Mouse (Mus musculus) intestine, embryonic 15.5 days (tissue): ENCODE data around the gene Ndufv2. TPM values are rescaled to one million over a fixed set of nuclear protein-coding genes. Genes with fewer than 3 reads are reported as not detected.
A peak's percentile ranks its signal among the peaks of the same experiment; 100 is the strongest.

ENCODE experiments used
- ATAC-seq: fragments of 200-750 bp; cut with Nextera tagmentation; 2 replicates; pipeline ENCODE4 v1.8.0; 2017; ENCODE audit warnings: moderate TSS enrichment, moderate library complexity
- H3K27ac ChIP-seq: fragments of 300-500 bp; sonication (generic); 2 replicates; pipeline ENCODE4 v1.5.1; 2015; ENCODE audit warnings: mild to moderate bottlenecking, inconsistent platforms
- H3K27me3 ChIP-seq: fragments of 300-500 bp; sonication (generic); replicated peaks from 2 replicates; pipeline ENCODE4 v1.6.1; 2015; ENCODE audit warnings: inconsistent platforms
- H3K36me3 ChIP-seq: fragments of 300-500 bp; sonication (generic); 2 replicates; pipeline ENCODE4 v1.6.1; 2015; ENCODE audit warnings: inconsistent platforms
- H3K4me1 ChIP-seq: fragments of 300-500 bp; sonication (generic); replicated peaks from 2 replicates; pipeline ENCODE4 v1.6.1; 2015; ENCODE audit warnings: inconsistent platforms
- H3K4me2 ChIP-seq: fragments of 300-500 bp; sonication (generic); replicated peaks from 2 replicates; pipeline ENCODE4 v1.6.1; 2015; ENCODE audit warnings: mild to moderate bottlenecking, inconsistent platforms
- H3K4me3 ChIP-seq: fragments of 300-500 bp; sonication (generic); replicated peaks from 2 replicates; pipeline ENCODE4 v1.5.1; 2015; ENCODE audit warnings: inconsistent platforms
- H3K9ac ChIP-seq: fragments of 300-500 bp; sonication (generic); 2 replicates; pipeline ENCODE4 v1.6.1; 2015; ENCODE audit warnings: inconsistent platforms
- H3K9me3 ChIP-seq: fragments of 300-500 bp; sonication (generic); 2 replicates; pipeline ENCODE4 v1.6.1; 2016; ENCODE audit warnings: inconsistent platforms
- WGBS: fragments of 180-500 bp; shearing (Covaris S2); methylation state at CpG from one replicate; pipeline ENCODE4 v1.1.7; 2015; 5-methylcytosine and 5-hydroxymethylcytosine counted together
- polyA plus RNA-seq: library from polyadenylated mRNA; unstranded; fragments of >200 nt; fragmentation: Nextera tagmentation; extraction: Ambion mirVana; gene quantifications from 2 replicates; pipeline ENCODE4 v1.2.1, GENCODE M21; 2015

The Ndufv2 gene
- 428 and 430 TPM in 2 replicates for polyA plus RNA-seq

DNA sequence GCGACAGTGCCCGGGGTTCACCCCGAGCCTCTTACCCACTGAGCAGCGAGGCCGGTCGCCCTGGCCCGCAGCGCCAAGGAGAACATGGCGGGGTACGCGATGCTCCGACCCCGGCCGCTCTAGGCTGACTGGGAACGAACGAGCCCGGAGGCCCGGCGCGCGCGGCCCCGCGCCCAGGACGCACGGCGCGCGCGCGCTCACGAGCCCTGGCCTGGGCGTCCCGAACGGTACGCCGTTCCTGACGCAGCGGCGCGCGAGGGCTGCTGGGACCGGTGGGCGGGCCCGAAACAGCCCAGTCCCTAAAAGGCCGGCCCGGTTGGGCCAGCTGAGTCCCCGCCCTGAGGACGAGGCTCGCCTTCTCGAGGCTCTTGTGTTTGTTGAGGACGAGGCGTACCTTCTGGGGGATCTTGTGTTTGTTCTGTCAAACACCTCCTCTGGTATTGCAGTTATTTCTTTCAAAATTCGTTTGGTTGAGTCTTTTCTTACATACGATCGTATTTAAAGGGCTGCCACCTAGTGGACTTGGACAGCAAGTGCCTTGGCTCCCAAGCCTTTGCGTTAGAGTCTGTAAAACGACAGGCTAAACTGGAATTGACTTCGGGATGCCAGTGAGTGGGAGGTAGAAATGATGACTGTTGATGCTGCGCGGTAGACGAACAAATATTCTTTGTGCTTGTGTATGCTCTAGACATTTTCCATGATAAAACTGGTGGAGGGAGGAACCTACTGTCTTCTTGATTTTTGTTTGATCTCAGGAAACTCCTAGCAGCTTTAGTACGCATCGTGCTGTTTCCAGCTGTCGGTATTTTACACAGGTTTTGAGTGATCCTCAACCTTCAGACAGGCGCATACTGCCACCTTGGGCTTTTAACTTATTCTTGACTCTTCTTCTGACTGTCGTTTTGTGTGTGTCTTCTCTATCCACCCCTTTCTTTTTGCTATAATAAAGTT, at the start of gene Ndufv2:
Gene Ndufv2 (minus strand): TSS at position 180 of the 951 bp plus-strand sequence.
- Histone ChIP-seq H3K9ac (peak within 1 kb of the TSS; percentile 77), H3K27me3 (no peaks in the 10 kb centered on the region), H3K4me1 (peaks cover 2% of the 10 kb centered on the region), H3K27ac (peak within 1 kb of the TSS; percentile 94), H3K9me3 (no peaks in the 10 kb centered on the region), H3K4me3 (peak within 1 kb of the TSS; percentile 71), H3K36me3 (no peaks in the 10 kb centered on the region), H3K4me2 (peak within 1 kb of the TSS; percentile 72)
- under 1% methylated on average over 67 of the region's 67 CpGs for WGBS
- peak; percentile 100 for ATAC-seq

DNA sequence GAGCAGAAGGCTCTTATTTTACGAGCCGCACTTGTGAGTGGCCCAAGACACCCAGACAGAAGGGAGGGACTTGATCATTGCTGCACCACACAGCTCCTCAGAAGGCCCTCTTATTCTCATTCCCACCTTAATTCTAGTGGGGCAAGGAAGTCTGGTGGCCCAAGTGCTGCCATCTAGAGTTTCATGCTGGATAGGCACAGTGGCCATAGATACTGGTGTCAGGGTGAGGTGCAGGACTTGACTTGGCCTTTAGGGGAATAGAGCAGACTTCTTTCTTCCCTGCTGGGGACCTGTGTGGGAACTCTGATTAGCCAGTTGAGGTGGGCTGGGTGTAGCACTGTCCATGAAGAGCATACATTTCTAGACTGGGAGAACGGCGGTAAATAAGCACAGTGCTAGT, 29.9 kb upstream of the Ndufv2 start:
- peaks cover 40% of the 10 kb centered on the region for H3K36me3 ChIP-seq
- peak; percentile 10; the same call in 1 of the 2 replicates for ATAC-seq
- H3K4me1 ChIP-seq = no peaks in the 10 kb centered on the region
- H3K4me3 ChIP-seq = no peak overlapping the region
- 96% methylated on average over 4 of the region's 4 CpGs for WGBS
- H3K9me3 ChIP-seq = no peaks in the 10 kb centered on the region
- H3K27me3 ChIP-seq = no peaks in the 10 kb centered on the region
- H3K9ac ChIP-seq = no peak overlapping the region
- no peak overlapping the region for H3K4me2 ChIP-seq
- no peak overlapping the region for H3K27ac ChIP-seq

DNA sequence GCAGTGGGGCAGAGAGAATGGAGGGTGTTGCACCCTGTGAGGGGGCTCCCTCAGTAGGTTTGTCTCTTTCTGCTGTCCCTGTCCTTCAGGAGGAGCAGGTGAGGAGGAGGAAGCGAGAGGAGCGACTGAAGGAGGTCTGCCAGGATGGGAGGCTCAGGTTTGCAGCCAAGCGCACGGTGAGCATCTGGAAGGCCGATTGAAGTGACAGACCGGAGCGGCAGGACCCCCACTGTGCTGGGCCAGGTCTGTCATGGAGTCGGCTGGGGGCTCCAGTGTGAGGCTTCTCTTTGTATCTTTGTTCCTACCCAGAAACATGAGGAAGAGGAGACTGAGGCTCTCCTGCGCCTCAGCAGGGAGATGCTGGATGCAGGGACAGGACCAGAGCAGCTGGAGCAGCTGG, 29.0 kb upstream of the Ndufv2 start:
- H3K4me2 ChIP-seq = no peak overlapping the region
- no peaks in the 10 kb centered on the region for H3K27me3 ChIP-seq
- H3K4me3 ChIP-seq = no peak overlapping the region
- H3K9me3 ChIP-seq = no peaks in the 10 kb centered on the region
- no peaks in the 10 kb centered on the region for H3K4me1 ChIP-seq
- H3K27ac ChIP-seq = no peak overlapping the region
- 93% methylated on average over 9 of the region's 9 CpGs for whole genome bisulfite sequencing
- no peak overlapping the region for H3K9ac ChIP-seq
- H3K36me3 ChIP-seq = peaks cover 36% of the 10 kb centered on the region
- ATAC-seq = no peak

DNA sequence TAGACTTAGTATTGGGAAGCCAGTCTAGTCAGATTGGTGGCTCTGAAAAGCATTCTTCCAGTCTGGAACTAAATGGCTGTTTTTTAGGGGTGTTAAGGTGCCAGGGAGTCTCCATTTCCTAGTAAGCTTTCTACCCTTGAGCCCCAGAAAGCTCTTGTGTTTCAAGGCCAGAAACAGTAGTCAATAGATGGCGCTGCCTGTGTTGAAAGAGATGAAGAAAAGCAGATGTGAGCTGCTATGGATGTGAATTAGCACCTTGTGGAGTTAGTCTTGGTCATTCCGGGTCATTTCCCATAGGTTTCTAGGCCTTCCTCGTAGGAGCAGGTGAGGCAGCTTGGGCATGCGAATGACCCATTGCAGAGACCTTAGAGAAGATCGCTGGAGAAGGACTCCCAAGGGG, 23.9 kb upstream of the Ndufv2 start:
- H3K9ac ChIP-seq = no peak overlapping the region
- H3K27ac ChIP-seq = no peak overlapping the region
- 76% methylated on average over 5 of the region's 5 CpGs for WGBS
- peaks cover 3% of the 10 kb centered on the region; the same call in 1 of the 2 replicates for H3K36me3 ChIP-seq
- H3K4me3 ChIP-seq = no peak overlapping the region
- H3K9me3 ChIP-seq = no peaks in the 10 kb centered on the region
- 0 out of 2 replicates have a peak, but pooled peaks cover 3% of the 10 kb centered on the region for H3K4me1 ChIP-seq
- no peak overlapping the region; the same call in 1 of the 2 replicates for H3K4me2 ChIP-seq
- H3K27me3 ChIP-seq = no peaks in the 10 kb centered on the region
- no peak for ATAC-seq

DNA sequence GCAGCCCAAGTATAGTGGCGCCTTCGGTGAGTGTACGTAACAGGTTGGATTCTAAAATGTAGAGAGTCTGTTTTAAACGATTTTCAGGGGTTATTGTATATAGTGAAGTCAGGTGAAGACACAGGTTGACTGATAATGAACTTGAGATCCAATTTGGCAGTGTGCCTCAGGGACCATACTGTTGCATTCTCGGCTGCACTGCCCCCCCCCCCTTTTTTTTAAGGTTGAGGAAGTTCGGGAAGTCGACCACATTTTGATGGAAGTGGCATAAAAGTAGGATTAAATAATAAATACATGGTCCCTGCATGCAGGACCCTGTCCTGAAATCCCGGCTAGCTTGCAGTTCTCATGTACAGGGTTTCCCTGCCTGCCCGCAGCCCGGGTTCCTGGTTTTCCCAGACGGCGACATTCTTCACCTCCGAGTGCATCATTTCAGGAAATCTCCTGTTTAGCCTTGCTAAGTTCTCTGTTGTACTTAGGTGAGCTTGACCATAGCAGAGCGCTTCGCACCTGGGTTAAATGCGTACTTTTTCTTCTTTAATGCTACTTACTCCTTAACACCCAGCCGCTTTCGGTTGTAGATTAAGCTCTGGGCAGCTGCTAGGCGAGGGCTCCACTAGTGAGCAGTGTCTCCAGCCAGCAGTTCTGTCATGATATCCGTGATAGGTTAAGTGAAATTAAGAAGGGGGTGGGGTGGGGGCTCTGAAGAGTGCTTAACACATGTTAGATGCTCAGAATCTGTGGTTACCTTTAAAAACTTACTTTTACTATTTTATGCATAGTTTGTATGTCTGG, 22.7 kb upstream of the Ndufv2 start:
- Histone ChIP-seq H3K9me3 (no peaks in the 10 kb centered on the region), H3K9ac (peak overlapping the region; percentile 68), H3K27ac (peak overlapping the region; percentile 93), H3K36me3 (peaks cover 10% of the 10 kb centered on the region; the same call in 1 of the 2 replicates), H3K4me2 (peak overlapping the region; percentile 68), H3K27me3 (no peaks in the 10 kb centered on the region), H3K4me3 (peak overlapping the region; percentile 77), H3K4me1 (0 out of 2 replicates have a peak, but pooled peaks cover 3% of the 10 kb centered on the region)
- peak; percentile 67 for ATAC-seq
- WGBS = 1% methylated on average over 20 of the region's 20 CpGs

DNA sequence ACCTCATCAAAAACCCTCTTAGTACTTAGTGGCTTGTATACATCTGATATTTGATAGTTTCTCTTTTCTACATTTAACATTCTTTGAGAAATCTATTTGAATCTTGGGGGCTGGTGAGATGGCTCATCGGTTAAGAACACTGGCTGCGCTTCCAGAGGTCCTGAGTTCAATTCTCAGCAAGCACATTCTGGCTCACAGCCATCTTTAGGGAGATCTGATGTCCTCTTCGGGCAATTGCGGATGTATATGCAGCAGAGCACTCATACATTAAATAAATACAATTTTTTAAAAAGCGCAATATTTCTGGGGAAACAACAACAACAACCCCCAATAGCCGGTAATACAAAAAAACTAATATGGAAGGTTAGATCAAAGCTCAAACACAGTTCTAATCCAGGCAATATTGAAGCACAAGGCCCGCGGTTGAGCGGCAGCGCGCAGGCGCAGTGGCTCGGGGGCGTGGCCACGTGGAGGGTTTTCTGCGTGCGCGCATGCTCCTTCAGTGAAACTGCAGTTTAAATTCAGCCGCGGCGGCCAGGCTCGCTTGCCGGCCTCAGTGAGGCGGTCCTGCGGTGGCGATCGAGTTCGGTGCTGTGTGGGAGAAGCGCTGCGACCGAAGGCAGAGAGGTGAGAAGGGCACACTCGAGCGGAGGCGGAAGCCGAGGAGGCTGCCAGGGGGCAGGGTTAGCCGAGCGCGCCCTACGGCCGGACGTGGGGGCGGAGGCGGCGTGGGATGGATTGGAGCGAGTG, 21.9 kb upstream of the Ndufv2 start, which contains the start of gene Ddx11:
Gene Ddx11 (plus strand): TSS at position 455 of the 750 bp plus-strand sequence.
- H3K4me3 ChIP-seq = peak within 1 kb of the TSS; percentile 77
- peak within 1 kb of the TSS; percentile 68 for H3K9ac ChIP-seq
- peak within 1 kb of the TSS; percentile 68 for H3K4me2 ChIP-seq
- 0 out of 2 replicates have a peak, but pooled peaks cover 3% of the 10 kb centered on the region for H3K4me1 ChIP-seq
- WGBS = 5% methylated on average over 45 of the region's 45 CpGs
- peak within 1 kb of the TSS; percentile 93 for H3K27ac ChIP-seq
- peaks cover 12% of the 10 kb centered on the region; the same call in 1 of the 2 replicates for H3K36me3 ChIP-seq
- ATAC-seq = peak; percentile 92
- H3K9me3 ChIP-seq = no peaks in the 10 kb centered on the region
- H3K27me3 ChIP-seq = no peaks in the 10 kb centered on the region

DNA sequence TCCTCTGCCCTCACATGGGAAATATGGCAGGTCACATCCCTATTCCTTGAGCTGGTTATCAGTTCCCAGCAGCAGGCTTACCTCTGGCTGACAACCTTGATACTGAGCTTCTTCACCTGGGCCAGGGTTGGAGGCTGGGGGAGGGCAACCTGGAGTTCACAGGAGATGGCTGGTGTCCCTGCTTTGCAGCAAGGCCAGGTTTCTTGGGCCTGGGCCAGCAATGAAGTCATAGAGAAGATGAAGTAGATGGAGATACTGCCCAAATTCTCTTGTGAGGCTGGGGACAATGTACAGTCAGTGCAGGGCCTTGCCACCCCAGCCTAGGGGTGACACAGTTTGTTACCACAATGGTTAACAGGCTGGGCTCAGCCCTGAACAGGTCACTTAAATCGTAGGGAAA, 19.3 kb upstream of the Ndufv2 start:
- Histone ChIP-seq H3K27me3 (no peaks in the 10 kb centered on the region), H3K9ac (no peak overlapping the region), H3K4me2 (no peak overlapping the region), H3K9me3 (no peaks in the 10 kb centered on the region), H3K4me1 (0 out of 2 replicates have a peak, but pooled peaks cover 3% of the 10 kb centered on the region), H3K36me3 (peaks cover 36% of the 10 kb centered on the region), H3K4me3 (no peak overlapping the region), H3K27ac (no peak overlapping the region)
- 58% methylated on average over 1 of the region's 1 CpGs for WGBS
- no peak for ATAC-seq

DNA sequence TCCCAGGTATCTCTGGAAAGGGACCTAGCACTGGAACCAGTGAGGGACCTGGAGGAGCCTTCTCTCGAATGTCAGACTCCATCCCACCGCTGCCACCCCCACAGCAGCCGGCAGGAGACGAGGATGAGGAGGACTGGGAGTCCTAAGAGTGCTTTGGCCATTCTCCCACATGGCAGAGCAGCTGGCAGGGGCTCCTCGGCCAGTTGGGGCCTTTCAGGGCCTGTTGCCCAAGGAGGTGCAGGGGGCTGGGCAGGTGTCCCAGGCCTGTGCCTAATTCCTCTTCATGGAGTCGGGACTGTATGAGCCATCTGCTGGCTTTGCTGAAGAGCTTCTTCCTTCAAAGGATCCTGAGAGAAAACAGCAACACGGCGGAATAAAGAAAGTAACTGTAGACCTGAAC, 17.6 kb upstream of the Ndufv2 start:
- H3K36me3 ChIP-seq = peaks cover 50% of the 10 kb centered on the region
- 90% methylated on average over 8 of the region's 8 CpGs for WGBS

DNA sequence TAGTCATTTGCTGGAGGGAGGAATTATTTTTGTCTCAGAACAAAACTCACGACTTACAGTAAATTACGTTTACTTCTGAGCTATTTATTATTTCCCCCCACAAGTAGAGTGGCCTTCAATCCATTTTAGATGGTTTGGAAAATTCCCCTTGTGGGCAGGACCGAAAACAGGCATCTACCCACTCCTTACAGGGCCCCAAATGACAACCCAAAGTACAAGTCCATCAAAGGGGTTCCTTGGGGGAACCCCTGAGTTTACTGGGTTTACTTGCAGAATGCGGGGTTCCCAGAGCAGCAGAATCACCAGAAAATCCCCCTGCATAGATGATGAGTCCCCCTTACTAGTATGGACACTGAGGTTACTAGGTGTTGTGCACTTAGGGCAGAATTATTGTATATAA, 10.8 kb upstream of the Ndufv2 start:
- Histone ChIP-seq H3K9ac (peak overlapping the region; percentile 87), H3K4me3 (peak overlapping the region; percentile 96), H3K9me3 (no peaks in the 10 kb centered on the region), H3K27me3 (no peaks in the 10 kb centered on the region), H3K4me1 (peaks cover 9% of the 10 kb centered on the region), H3K36me3 (peaks cover 32% of the 10 kb centered on the region), H3K4me2 (peak overlapping the region; percentile 62), H3K27ac (no peak overlapping the region)
- WGBS = 25% methylated on average over 4 of the region's 4 CpGs
- ATAC-seq = no peak

More for the DNA sequence above, 17.6 kb upstream of the Ndufv2 start:
- no peak for ATAC-seq
- Histone ChIP-seq H3K27ac (no peak overlapping the region), H3K9me3 (no peaks in the 10 kb centered on the region), H3K9ac (no peak overlapping the region), H3K4me2 (no peak overlapping the region), H3K4me1 (no peaks in the 10 kb centered on the region), H3K4me3 (no peak overlapping the region), H3K27me3 (no peaks in the 10 kb centered on the region)

DNA sequence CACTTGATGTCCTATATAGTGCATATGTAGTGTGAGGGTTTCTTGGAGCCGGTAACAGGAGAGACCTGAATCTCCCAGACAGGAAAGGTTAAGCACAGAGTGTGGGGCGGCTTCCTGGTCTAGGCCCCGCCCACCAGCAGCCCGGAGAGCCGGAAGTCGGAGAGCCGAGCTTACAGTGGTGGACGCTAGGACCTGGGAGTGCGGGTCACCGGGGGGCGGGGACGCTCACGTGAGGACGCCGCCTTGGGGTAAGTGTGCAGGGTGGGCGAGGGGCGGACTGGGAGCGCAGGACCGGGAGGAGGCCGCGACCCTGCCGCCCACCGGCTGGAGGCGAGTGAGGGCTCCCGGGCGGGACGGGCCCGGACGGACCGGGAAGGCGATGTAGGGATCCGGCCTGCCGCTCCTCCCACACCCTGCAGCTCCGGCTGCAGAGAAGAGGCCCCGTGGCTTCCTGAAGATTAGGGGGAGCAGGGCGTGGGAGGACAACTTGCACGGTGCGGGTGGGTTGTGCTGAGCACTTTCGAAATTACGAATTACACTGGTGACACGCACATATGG, 10.1 kb upstream of the Ndufv2 start, which contains the start of gene Washc1:
Gene Washc1 (plus strand): TSS at position 144 of the 558 bp plus-strand sequence.
- H3K36me3 ChIP-seq = peaks cover 25% of the 10 kb centered on the region
- H3K4me2 ChIP-seq = peak within 1 kb of the TSS; percentile 62
- under 1% methylated on average over 41 of the region's 41 CpGs for WGBS
- H3K9me3 ChIP-seq = no peaks in the 10 kb centered on the region
- H3K27ac ChIP-seq = peak within 1 kb of the TSS; percentile 83
- peak within 1 kb of the TSS; percentile 96 for H3K4me3 ChIP-seq
- H3K9ac ChIP-seq = peak within 1 kb of the TSS; percentile 87
- H3K27me3 ChIP-seq = no peaks in the 10 kb centered on the region
- H3K4me1 ChIP-seq = peaks cover 9% of the 10 kb centered on the region
- ATAC-seq = peak; percentile 99

DNA sequence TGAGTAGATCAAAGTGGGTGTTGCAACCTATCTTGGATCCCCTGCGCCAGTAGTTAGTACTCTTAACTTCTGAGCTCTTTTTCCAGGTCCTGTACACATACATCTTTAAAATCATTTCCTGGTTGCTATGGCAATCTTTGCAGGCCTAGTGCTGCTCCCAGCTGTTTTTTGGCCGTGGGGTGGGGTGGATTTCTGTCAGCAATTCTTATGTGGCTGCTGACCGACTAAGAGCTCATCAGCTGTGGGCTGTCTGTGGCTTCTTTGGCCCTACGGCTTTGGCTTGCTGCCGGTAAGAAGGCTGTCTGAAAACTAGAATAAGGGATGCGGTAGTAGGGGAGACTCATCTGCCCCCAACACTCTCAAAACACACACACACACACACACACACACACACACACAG, 9.4 kb upstream of the Ndufv2 start:
- Histone ChIP-seq H3K36me3 (peaks cover 18% of the 10 kb centered on the region), H3K4me1 (peaks cover 9% of the 10 kb centered on the region), H3K9ac (peak overlapping the region; percentile 36; the same call in 1 of the 2 replicates), H3K27me3 (no peaks in the 10 kb centered on the region), H3K9me3 (no peaks in the 10 kb centered on the region), H3K4me2 (peak overlapping the region; percentile 62), H3K4me3 (peak overlapping the region; percentile 96), H3K27ac (peak overlapping the region; percentile 32)
- WGBS = 21% methylated on average over 6 of the region's 6 CpGs
- no peak; the same call in 1 of the 2 replicates for ATAC-seq
